Mouse (Mus musculus) heart, embryonic 10.5 days (tissue): ENCODE measurements at regions not wholly inside any gene's neighbourhood (a gene's known extent, or its start where the extent isn't known, plus 50 kb on each side); places are given as distances from the start of the nearest gene placed in this dataset.
A peak's percentile ranks its signal among the peaks of the same experiment; 100 is the strongest.

Experiments used
- DNase-seq: peaks from one replicate; pipeline ENCODE4 v3.0.0-alpha.2; 2017; ENCODE audit warnings: low spot score
- H3K27ac ChIP-seq: fragments of 300-500 bp; sonication (generic); 2 replicates; pipeline ENCODE4 v1.5.1; 2016; ENCODE audit warnings: mild to moderate bottlenecking
- H3K27me3 ChIP-seq: fragments of 300-500 bp; sonication (generic); 2 replicates; pipeline ENCODE4 v1.6.1; 2016; ENCODE audit warnings: mild to moderate bottlenecking; ENCODE audit not compliant: poor library complexity, insufficient read depth, severe bottlenecking
- H3K36me3 ChIP-seq: fragments of 300-500 bp; sonication (generic); 2 replicates; pipeline ENCODE4 v1.6.1; 2016; ENCODE audit warnings: mild to moderate bottlenecking, moderate library complexity
- H3K4me1 ChIP-seq: fragments of 300-500 bp; sonication (generic); 2 replicates; pipeline ENCODE4 v1.6.1; 2016; ENCODE audit warnings: mild to moderate bottlenecking
- H3K4me3 ChIP-seq: fragments of 300-500 bp; sonication (generic); 2 replicates; pipeline ENCODE4 v1.5.1; 2016; ENCODE audit warnings: mild to moderate bottlenecking, moderate library complexity
- H3K9me3 ChIP-seq: fragments of 300-500 bp; sonication (generic); 2 replicates; pipeline ENCODE4 v1.6.1; 2016; ENCODE audit warnings: mild to moderate bottlenecking, moderate library complexity
- WGBS: fragments of 180-500 bp; shearing (Covaris S2); methylation state at CpG from one replicate; pipeline ENCODE4 v1.1.7; 2016; 5-methylcytosine and 5-hydroxymethylcytosine counted together

DNA sequence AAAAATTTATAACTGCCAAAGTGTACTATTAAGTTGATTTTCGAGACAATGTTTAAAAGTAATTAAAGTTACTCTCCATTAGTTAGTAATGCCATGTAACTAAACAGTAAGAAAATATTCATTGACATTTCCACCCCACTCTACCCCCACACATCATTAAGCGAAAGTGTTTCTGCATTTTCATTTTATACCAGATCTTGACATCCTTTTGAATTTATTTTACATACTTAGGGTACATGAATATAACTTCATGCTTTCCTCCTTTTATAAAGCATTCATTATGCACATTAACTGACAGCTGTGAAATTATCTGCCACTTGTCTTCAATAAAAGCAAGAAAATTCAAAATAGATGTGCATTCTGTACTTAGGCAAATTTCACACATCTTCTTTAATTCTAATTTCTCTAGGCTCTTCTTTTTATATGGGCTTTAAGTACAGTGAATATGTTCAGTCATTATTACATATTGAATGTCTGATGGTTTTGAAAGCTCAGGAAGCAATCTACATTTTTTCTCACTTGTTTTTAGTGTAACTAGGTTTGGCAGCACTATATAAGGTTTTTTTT lies 526.5 kb downstream of the Epha5 start:
- 64% methylated on average over 2 of the region's 2 CpGs for WGBS
- no peaks in the 10 kb centered on the region for H3K9me3 ChIP-seq
- H3K36me3 ChIP-seq = no peaks in the 10 kb centered on the region

DNA sequence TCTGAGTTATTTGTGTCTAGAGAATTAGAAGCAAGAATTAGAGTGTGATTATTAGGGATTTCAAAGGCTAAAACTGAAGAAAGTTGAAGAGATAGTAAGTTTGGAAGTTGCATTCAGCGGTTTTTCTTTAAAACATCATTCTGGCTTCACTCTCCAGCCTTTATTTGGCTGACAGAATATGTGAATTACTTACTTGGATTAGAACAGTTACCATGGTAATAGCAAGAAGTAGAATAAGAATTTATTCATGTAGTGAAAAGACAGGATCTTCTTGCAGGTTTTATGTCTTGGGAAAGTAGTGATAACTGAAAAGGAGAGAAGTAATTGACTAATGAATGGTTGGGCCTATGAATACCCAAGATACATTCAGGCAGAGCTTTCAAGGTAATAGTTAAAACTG lies 517.1 kb upstream of the Tecrl start:
- 74% methylated on average over 1 of the region's 1 CpGs for WGBS
- Histone ChIP-seq H3K27me3 (no peaks in the 10 kb centered on the region), H3K4me1 (no peaks in the 10 kb centered on the region), H3K4me3 (no peak overlapping the region), H3K27ac (no peak overlapping the region), H3K36me3 (no peaks in the 10 kb centered on the region), H3K9me3 (no peaks in the 10 kb centered on the region)
- no peak for DNase-seq

More for the DNA sequence above, 526.5 kb downstream of the Epha5 start:
- Histone ChIP-seq H3K27ac (no peak overlapping the region), H3K27me3 (no peaks in the 10 kb centered on the region), H3K4me3 (no peak overlapping the region), H3K4me1 (no peaks in the 10 kb centered on the region)
- no peak for DNase-seq

DNA sequence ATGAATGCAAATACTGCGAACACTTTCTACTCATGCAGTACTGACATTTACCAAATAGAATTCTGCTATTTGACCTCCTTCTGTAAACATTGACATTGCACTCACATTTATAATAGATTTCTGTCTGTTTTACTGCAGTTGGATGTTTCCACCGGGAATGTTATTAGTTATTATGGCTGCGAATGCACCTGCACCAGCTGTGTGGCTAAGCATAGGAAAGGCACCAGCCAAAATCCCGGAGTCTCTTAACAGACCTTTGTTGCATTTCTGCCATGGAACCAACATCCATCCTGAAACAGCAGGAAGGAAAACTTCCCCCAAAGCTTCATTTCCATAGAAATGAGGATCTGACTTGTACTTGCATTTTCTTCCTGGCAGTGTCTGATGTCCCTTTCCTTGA lies 513.4 kb upstream of the Tecrl start:
- no peak for DNase-seq
- no peak overlapping the region for H3K4me3 ChIP-seq
- H3K9me3 ChIP-seq = no peaks in the 10 kb centered on the region
- H3K27me3 ChIP-seq = no peaks in the 10 kb centered on the region
- H3K27ac ChIP-seq = no peak overlapping the region
- H3K4me1 ChIP-seq = no peaks in the 10 kb centered on the region
- WGBS = 79% methylated on average over 4 of the region's 4 CpGs
- no peaks in the 10 kb centered on the region for H3K36me3 ChIP-seq

DNA sequence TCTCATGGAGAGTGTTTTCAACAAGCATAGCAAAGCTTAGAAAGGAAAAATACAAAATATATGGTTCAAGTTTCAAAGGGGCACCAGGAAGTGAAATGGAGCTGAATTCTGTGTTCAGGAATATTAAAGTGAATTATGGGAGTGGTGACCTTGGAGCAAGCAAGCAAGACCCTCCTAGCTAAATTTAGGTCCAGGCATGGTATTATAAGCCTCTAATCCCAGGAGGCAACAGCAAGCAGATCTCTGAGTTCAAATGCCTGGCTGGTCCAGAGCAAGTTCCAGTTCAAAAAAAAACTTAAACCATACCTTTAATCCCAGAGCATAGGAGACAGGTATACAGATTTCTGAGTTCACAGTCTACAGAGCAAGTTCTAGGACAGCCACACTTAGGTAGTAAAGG lies 506.7 kb upstream of the Tecrl start:
- H3K4me1 ChIP-seq = no peaks in the 10 kb centered on the region
- no peaks in the 10 kb centered on the region for H3K36me3 ChIP-seq
- no peaks in the 10 kb centered on the region for H3K27me3 ChIP-seq
- no peaks in the 10 kb centered on the region for H3K9me3 ChIP-seq
- no peak overlapping the region for H3K4me3 ChIP-seq
- H3K27ac ChIP-seq = no peak overlapping the region
- DNase-seq = no peak

DNA sequence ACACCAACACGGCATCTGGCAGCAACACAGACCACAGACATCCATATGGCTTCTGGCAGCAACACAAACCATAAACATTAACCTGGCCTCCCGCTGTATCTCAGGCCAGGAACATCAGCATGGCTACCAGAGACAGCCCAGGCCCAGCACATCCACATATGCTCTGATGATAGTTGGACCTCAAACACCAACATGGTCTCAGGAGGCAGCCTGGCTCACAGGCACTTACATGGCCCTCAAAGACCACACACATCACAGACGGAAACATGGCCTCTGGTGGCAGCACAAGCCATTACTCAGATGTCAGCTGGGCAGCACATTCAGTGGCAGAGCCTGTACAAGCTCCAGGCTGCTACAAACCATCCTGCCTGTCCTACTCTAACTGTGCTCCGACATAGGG lies 497.0 kb upstream of the Tecrl start:
- no peaks in the 10 kb centered on the region for H3K4me1 ChIP-seq
- peak; percentile 74 for DNase-seq
- no peak overlapping the region for H3K27ac ChIP-seq
- no peak overlapping the region for H3K4me3 ChIP-seq
- H3K36me3 ChIP-seq = no peaks in the 10 kb centered on the region
- no peaks in the 10 kb centered on the region for H3K27me3 ChIP-seq
- H3K9me3 ChIP-seq = no peaks in the 10 kb centered on the region
- 85% methylated on average over 4 of the region's 4 CpGs for WGBS

DNA sequence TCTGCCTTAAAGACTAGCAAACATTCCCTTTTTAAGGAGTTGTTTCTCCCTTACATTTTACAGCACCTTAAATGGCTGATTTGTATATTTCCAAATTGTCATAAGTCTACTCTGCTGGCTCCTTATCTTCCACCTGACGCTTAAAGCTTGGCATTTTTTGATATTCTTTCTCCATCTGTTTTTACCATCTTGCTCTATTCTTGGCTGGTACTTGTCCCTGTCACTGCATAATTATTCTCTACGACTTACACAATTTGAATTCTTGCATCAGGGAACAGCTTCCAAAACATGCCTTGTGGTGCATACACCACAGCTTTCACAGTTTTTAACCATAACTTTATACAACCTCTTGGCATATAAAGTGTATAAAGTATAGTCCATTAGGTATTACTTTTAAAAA lies 471.6 kb upstream of the Tecrl start:
- no peak overlapping the region for H3K27ac ChIP-seq
- WGBS = 85% methylated on average over 2 of the region's 2 CpGs
- no peaks in the 10 kb centered on the region for H3K9me3 ChIP-seq
- no peaks in the 10 kb centered on the region for H3K36me3 ChIP-seq
- no peaks in the 10 kb centered on the region for H3K27me3 ChIP-seq
- no peaks in the 10 kb centered on the region for H3K4me1 ChIP-seq
- H3K4me3 ChIP-seq = no peak overlapping the region
- no peak for DNase-seq

DNA sequence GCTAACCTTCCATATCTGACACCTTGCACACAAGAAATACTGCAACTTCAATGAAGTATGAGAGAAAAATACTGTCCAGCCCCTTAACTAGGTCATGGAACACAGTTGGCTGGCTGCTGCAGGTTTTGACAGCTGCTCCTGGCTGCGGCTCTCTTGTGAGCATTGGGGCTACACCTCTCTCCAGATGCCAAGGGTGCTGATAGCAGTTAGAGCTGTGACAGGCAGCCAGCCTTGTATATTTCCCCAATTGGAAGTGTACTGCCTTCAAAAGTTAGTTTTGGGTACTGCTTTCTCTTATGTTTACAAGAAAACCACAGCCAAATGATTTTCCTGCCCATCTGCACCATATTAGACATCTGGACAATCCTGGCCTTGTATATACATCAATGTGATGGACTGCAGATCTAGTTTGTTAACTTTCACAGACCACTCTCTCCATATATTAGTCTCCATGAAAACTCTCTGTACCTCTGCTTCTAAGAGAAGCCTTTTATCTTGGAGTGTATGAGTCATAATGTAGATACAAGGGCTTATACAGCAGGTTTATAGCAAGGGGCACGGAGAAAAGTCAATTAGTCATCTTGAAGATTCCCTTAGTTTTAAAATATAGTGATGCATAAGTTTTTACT lies 470.0 kb upstream of the Tecrl start:
- DNase-seq = no peak
- Histone ChIP-seq H3K27ac (no peak overlapping the region), H3K27me3 (no peaks in the 10 kb centered on the region), H3K9me3 (no peaks in the 10 kb centered on the region), H3K36me3 (no peaks in the 10 kb centered on the region), H3K4me1 (no peaks in the 10 kb centered on the region), H3K4me3 (no peak overlapping the region)
- 51% methylated on average over 2 of the region's 2 CpGs for WGBS

DNA sequence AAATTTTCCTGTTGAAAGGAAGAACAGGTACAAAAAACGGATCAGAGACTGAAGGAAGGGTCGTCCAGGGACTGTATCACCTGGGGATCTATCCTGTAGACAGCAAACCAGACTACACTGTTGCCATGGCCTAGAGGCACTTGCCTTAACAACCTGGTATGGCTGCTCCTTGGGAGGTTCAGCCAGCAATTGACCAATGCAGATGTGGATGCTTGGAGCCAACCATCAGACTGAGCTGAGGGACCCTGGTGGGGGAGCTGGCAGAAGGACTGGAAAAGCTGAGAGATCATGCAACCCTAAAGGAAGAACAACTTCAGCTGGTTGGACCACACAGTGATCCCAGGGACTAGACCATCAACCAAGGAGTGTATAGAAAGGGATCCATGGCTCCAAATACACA lies 456.3 kb upstream of the Tecrl start:
- no peaks in the 10 kb centered on the region for H3K36me3 ChIP-seq
- no peak overlapping the region for H3K27ac ChIP-seq
- H3K9me3 ChIP-seq = no peaks in the 10 kb centered on the region
- no peak for DNase-seq
- H3K4me3 ChIP-seq = no peak overlapping the region
- 61% methylated on average over 2 of the region's 2 CpGs for WGBS
- no peaks in the 10 kb centered on the region for H3K27me3 ChIP-seq
- H3K4me1 ChIP-seq = no peaks in the 10 kb centered on the region

DNA sequence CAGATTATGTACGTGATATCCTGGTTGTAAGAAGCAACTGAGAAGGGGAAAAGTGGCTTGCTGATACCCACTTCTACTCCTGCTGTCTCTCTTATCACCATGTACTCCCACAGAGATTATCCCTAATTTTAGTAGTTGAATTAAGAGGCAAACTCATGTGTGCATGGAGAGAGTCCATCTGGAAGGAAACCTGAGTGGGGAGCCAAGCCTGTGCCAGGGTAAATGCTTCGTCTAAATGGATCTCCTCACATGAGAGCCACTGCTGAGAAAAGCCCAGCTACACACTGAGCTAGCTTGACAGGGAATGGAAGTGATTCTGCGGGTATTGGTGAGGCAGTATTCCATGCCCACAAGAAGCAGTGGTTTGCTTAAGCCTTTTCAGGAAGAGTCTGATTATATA lies 445.0 kb upstream of the Tecrl start:
- Histone ChIP-seq H3K27ac (no peak overlapping the region), H3K36me3 (no peaks in the 10 kb centered on the region), H3K27me3 (no peaks in the 10 kb centered on the region), H3K4me3 (no peak overlapping the region), H3K9me3 (no peaks in the 10 kb centered on the region), H3K4me1 (no peaks in the 10 kb centered on the region)
- no peak for DNase-seq
- WGBS = 68% methylated on average over 3 of the region's 3 CpGs

DNA sequence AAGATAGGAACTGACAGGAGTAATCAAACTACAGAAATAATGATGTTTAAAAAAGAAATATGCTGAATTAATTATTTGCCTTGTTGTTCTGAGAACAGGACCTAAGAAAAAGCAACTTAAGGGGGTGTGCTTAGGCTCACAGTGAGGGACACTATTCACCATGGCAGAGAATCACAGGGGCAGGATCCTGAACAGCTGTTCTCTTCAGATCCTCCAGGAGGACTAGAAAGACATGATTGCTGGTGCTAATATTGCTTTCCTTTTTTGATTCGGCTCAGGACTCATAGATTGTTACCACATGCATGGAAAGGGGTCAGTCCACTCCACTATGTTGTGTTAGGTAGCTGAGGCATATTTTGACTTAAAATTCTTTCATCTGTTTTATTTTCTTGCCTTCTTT lies 425.4 kb upstream of the Tecrl start:
- H3K4me3 ChIP-seq = no peak overlapping the region
- no peaks in the 10 kb centered on the region for H3K36me3 ChIP-seq
- no peak overlapping the region for H3K27ac ChIP-seq
- WGBS = 49% methylated on average over 1 of the region's 1 CpGs
- no peaks in the 10 kb centered on the region for H3K9me3 ChIP-seq
- DNase-seq = no peak
- no peaks in the 10 kb centered on the region for H3K27me3 ChIP-seq
- H3K4me1 ChIP-seq = no peaks in the 10 kb centered on the region

DNA sequence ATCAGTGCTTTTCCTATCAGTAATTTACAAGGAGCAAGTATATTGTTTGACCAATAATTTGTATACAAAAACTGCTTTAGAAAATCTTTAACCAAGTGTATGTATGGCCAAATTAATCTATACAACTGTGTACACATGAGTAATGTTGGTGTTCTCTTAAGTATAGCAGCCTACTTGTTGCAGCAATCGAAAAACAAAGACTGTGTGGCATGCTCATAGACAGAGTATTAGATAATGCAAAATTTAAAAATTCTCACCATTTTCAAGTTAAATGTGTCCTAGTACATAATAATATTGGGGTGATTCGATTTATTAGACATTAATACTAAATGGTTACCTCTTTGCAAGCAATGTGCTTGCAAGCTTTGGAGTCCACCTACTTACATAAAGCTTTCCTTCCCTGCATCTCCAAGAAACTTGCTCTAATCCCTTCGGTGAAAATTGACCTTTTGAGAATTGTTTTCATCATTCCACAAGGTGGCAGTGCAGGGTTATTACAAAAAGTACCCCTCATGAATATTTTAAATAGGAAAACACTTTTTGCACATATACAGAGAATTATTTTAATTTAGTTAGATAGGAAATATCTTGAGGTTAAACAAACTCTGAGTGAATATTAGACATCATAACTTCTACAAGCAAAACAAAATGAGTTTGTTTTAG lies 423.4 kb upstream of the Tecrl start:
- WGBS = 31% methylated on average over 3 of the region's 3 CpGs
- Histone ChIP-seq H3K27ac (no peak overlapping the region), H3K4me3 (no peak overlapping the region), H3K36me3 (no peaks in the 10 kb centered on the region), H3K4me1 (no peaks in the 10 kb centered on the region), H3K9me3 (no peaks in the 10 kb centered on the region), H3K27me3 (no peaks in the 10 kb centered on the region)
- no peak for DNase-seq

DNA sequence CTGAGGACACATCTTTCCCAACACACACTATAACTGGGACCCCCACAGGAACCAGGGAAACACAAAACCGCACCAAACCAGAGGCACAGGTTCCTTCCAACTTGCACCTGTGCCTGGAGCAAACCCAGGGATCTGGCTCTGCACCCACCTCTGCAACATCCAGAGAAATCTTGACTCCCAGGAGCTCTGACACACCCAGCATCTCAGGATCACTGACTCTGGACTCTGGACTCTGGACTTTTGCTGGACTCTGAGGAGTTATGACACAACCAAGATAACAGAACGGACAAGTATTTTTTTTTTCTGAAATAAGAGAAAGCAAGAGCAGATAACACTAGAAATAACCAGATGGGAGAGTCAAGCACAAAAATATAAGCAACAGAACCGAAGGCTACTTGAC lies 386.9 kb upstream of the Tecrl start:
- no peak overlapping the region for H3K4me3 ChIP-seq
- H3K36me3 ChIP-seq = no peaks in the 10 kb centered on the region
- no peaks in the 10 kb centered on the region for H3K4me1 ChIP-seq
- WGBS = 67% methylated on average over 3 of the region's 3 CpGs
- no peaks in the 10 kb centered on the region for H3K27me3 ChIP-seq
- no peaks in the 10 kb centered on the region for H3K9me3 ChIP-seq
- no peak overlapping the region for H3K27ac ChIP-seq
- no peak for DNase-seq

DNA sequence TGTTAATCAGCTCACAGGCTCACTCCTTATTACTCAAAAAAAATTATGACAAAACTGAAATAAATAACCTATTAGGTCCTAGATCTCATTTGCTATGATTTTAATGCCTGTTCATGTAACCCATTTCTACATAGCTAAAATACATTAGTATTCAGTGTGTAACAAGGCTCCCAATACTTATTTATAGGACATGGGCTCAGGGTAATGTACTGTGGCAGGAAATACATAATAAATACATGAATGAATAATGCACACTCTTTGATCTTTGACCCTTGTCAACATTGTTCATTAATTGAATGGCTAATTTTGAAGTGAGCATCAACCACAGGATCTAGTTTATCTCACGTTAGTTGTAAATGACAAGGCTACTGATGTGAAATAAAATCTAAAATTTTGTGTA lies 340.4 kb upstream of the Tecrl start:
- Histone ChIP-seq H3K4me3 (no peak overlapping the region), H3K27ac (no peak overlapping the region), H3K27me3 (no peaks in the 10 kb centered on the region), H3K9me3 (no peaks in the 10 kb centered on the region), H3K36me3 (no peaks in the 10 kb centered on the region), H3K4me1 (no peaks in the 10 kb centered on the region)
- WGBS = 79% methylated on average over 1 of the region's 1 CpGs
- DNase-seq = no peak

DNA sequence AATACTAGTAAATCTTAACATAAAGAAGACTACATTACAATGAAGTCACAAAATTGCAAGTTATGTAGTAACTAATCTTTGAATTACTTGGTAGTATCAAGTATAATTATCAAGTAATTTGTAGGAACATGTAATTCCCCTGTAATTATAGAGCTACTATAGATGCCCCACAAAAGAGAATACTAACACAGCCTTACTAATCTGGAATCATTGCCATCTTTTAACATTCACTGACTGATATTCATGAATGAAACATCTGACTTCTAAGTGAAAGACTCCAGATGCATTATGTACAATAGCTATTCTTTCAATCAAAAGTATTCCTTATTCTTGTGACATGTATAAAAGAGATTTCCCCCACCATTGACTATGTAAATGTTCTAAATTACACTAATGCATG lies 337.3 kb upstream of the Tecrl start:
- Histone ChIP-seq H3K36me3 (no peaks in the 10 kb centered on the region), H3K27me3 (no peaks in the 10 kb centered on the region), H3K27ac (no peak overlapping the region), H3K9me3 (no peaks in the 10 kb centered on the region), H3K4me1 (no peaks in the 10 kb centered on the region), H3K4me3 (no peak overlapping the region)
- DNase-seq = no peak
